Comparison of ENCODE assay signal across 8 mouse cellular contexts in genomic region chr2:61492043-61492743, GRCm38 (mm10).
A peak's percentile ranks its signal among the peaks of the same experiment; 100 is the strongest.
DNase-seq lines count a peak whose midpoint lies in the region; ATAC-seq and TF ChIP-seq lines count a peak whose summit lies in the region.

No protein-coding gene starts in this region.

- TF ChIP-seq CTCF in kidney, adult 2 months (conservative IDR thresholded peaks at IDR 0.05; ENCODE audit: insufficient read depth, insufficient read length, low read depth, low read length): peak; percentile 61
- TF ChIP-seq CTCF in brain, embryonic 14.5 days (IDR thresholded peaks at IDR 0.05; ENCODE audit: borderline replicate concordance, extremely low read depth, insufficient read depth, insufficient read length): peak; percentile 49

- H3K4me3 ChIP-seq in kidney, adult 2 months (ENCODE audit: insufficient read depth, low read depth, low read length): no peak overlapping the region
- H3K4me3 ChIP-seq in kidney, embryonic 16.5 days (ENCODE audit: low read length): no peak overlapping the region
- no peak overlapping the region for H3K4me3 ChIP-seq in ES-E14 (ENCODE audit: insufficient read depth in 1 of 2, low read depth in 1 of 2, low read length in 2 of 2, poor library complexity in 1 of 2, severe bottlenecking in 1 of 2)
- no peak overlapping the region for H3K4me3 ChIP-seq in liver, embryonic 15.5 days (replicated peaks)

- no peaks in the 10 kb centered on the region for H3K36me3 ChIP-seq in kidney, adult 2 months (ENCODE audit: control insufficient read depth, insufficient read depth, low read length)
- no peaks in the 10 kb centered on the region for H3K36me3 ChIP-seq in kidney, embryonic 16.5 days (ENCODE audit: insufficient read depth, low read length)
- no peaks in the 10 kb centered on the region for H3K36me3 ChIP-seq in ES-E14 (ENCODE audit: control insufficient read depth, insufficient read depth, low read length, poor library complexity, severe bottlenecking)
- H3K36me3 ChIP-seq in liver, embryonic 15.5 days (replicated peaks): no peaks in the 10 kb centered on the region
- H3K36me3 ChIP-seq in splenic B cell, adult 2 months (ENCODE audit: control insufficient read depth, insufficient read depth, low read length, poor library complexity, severe bottlenecking): no peaks in the 10 kb centered on the region

- no peak for ATAC-seq in kidney, embryonic 16.5 days (ENCODE audit: low FRiP score, low TSS enrichment)
- ATAC-seq in liver, embryonic 15.5 days (ENCODE audit: insufficient read depth): peak; percentile 40

- no peak overlapping the region for H3K27ac ChIP-seq in kidney, adult 2 months (ENCODE audit: insufficient read depth, low read depth, low read length)
- no peak overlapping the region for H3K27ac ChIP-seq in kidney, embryonic 16.5 days (ENCODE audit: low read length)
- H3K27ac ChIP-seq in ES-E14 (ENCODE audit: insufficient read depth, low read depth, low read length, poor library complexity, severe bottlenecking): no peak overlapping the region
- no peak overlapping the region for H3K27ac ChIP-seq in liver, embryonic 15.5 days (replicated peaks)

- no peak overlapping the region for H3K9ac ChIP-seq in kidney, embryonic 16.5 days (replicated peaks; ENCODE audit: low read length)
- no peak overlapping the region for H3K9ac ChIP-seq in ES-E14 (ENCODE audit: insufficient read depth, low read depth, low read length, poor library complexity, severe bottlenecking)
- H3K9ac ChIP-seq in liver, embryonic 15.5 days: no peak overlapping the region

- no peaks in the 10 kb centered on the region for H3K9me3 ChIP-seq in kidney, embryonic 16.5 days (ENCODE audit: low read length)
- H3K9me3 ChIP-seq in ES-E14 (ENCODE audit: control insufficient read depth, insufficient read depth, low read depth, low read length): no peaks in the 10 kb centered on the region
- H3K9me3 ChIP-seq in liver, embryonic 15.5 days (replicated peaks): no peaks in the 10 kb centered on the region

- H3K4me2 ChIP-seq in kidney, embryonic 16.5 days (replicated peaks; ENCODE audit: low read depth, low read length): no peak overlapping the region
- no peak overlapping the region for H3K4me2 ChIP-seq in liver, embryonic 15.5 days

- 63% methylated on average over 6 of the region's 6 CpGs for WGBS in kidney, adult 2 months
- WGBS in kidney, embryonic 16.5 days: 59% methylated on average over 6 of the region's 6 CpGs
- WGBS in liver, embryonic 15.5 days (ENCODE audit: insufficient replicate concordance): 29% methylated on average over 6 of the region's 6 CpGs

- no peaks in the 10 kb centered on the region for H3K27me3 ChIP-seq in kidney, adult 2 months (replicated peaks; ENCODE audit: control insufficient read depth, insufficient read depth, low read length)
- H3K27me3 ChIP-seq in kidney, embryonic 16.5 days (ENCODE audit: insufficient read depth, low read length): no peaks in the 10 kb centered on the region; the same call in 1 of the 2 replicates
- H3K27me3 ChIP-seq in liver, embryonic 15.5 days: no peaks in the 10 kb centered on the region
- no peaks in the 10 kb centered on the region for H3K27me3 ChIP-seq in splenic B cell, adult 2 months (ENCODE audit: control insufficient read depth, insufficient read depth, low read length, poor library complexity, severe bottlenecking)

- DNase-seq in kidney, adult 2 months: peak; percentile 18
- DNase-seq in ES-E14 (ENCODE audit: low read depth, low spot score): peak; percentile 60
- no peak for DNase-seq in brain, embryonic 14.5 days (ENCODE audit: low read depth)
- peak; percentile 67 for DNase-seq in splenic B cell, adult 2 months (ENCODE audit: low read depth, low spot score)
- DNase-seq in left cerebral cortex, adult 9 months (ENCODE audit: low spot score in 2 of 2): no peak
- DNase-seq in frontal cortex, postnatal 10 days (ENCODE audit: low spot score in 2 of 2): no peak

- no peak for TF ChIP-seq POLR2A in kidney, adult 2 months (IDR thresholded peaks at IDR 0.05; ENCODE audit: low read depth, low read length)
- no peak for TF ChIP-seq POLR2A in brain, embryonic 14.5 days (IDR thresholded peaks at IDR 0.05; ENCODE audit: borderline replicate concordance, extremely low read depth, insufficient read depth, insufficient read length, poor library complexity, severe bottlenecking)

- H3K4me1 ChIP-seq in kidney, adult 2 months (ENCODE audit: control insufficient read depth, insufficient read depth, low read length): no peaks in the 10 kb centered on the region
- H3K4me1 ChIP-seq in kidney, embryonic 16.5 days (ENCODE audit: insufficient read depth, low read length): no peaks in the 10 kb centered on the region; the same call in 1 of the 2 replicates
- H3K4me1 ChIP-seq in ES-E14 (ENCODE audit: control insufficient read depth in 2 of 2, insufficient read depth in 2 of 2, low read length in 2 of 2, poor library complexity in 1 of 2): no peaks in the 10 kb centered on the region
- H3K4me1 ChIP-seq in liver, embryonic 15.5 days (replicated peaks): peaks cover 3% of the 10 kb centered on the region

- in situ Hi-C loops in ES-E14 (cut with MboI; ENCODE audit: low sequenced_read_pairs in 2 of 2, unreplicated experiment in 2 of 2): no loop called here

TF ChIP-seq in ES-E14, 5 proteins besides CTCF, POLR2A, EP300 and RAD21:
- TF ChIP-seq CHD2 (IDR thresholded peaks at IDR 0.05; ENCODE audit: low read depth, low read length) (no peak), MAFK (IDR thresholded peaks at IDR 0.05; ENCODE audit: insufficient read depth, low read depth, low read length) (no peak), ZC3H11A (IDR thresholded peaks at IDR 0.05; ENCODE audit: borderline replicate concordance, low read depth, low read length) (no peak), HCFC1 (IDR thresholded peaks at IDR 0.05; ENCODE audit: borderline replicate concordance, insufficient read depth, low read length) (no peak), ZNF384 (IDR thresholded peaks at IDR 0.05; ENCODE audit: low read depth, low read length) (no peak)

Comparison
In these comparisons a context has a peak if more than half of its experiments do, and no peak if none do; other contexts are left out.
1. DNase-seq: peak in kidney, adult 2 months (single experiment), ES-E14 (single experiment) and splenic B cell, adult 2 months (single experiment); none in brain, embryonic 14.5 days (single experiment), left cerebral cortex, adult 9 months (0 of 2) and frontal cortex, postnatal 10 days (0 of 2).